Mouse (Mus musculus) heart, adult 8-10 months (tissue): ENCODE data around the gene Vstm5. TPM values are rescaled to one million over a fixed set of nuclear protein-coding genes. Genes with fewer than 3 reads are reported as not detected.
A peak's percentile ranks its signal among the peaks of the same experiment; 100 is the strongest.
"Not testable (repeated sequence)": the region's sequence is repeated elsewhere in the genome, so short reads cannot be mapped to it uniquely, and the experiment has no call there.

Experiments
- DNase-seq: peaks from one replicate; pipeline ENCODE4 v3.0.0; 2022; ENCODE audit warnings: low spot score
- total RNA-seq, 4 experiments: library from RNA; stranded (reverse); gene quantifications; 2 replicates each; pipeline ENCODE4 v1.2.4; 2022

Gene Vstm5
- total RNA-seq, 4 experiments from 2014 or later: 0.14 to 0.41 TPM; not detected in 2

DNA sequence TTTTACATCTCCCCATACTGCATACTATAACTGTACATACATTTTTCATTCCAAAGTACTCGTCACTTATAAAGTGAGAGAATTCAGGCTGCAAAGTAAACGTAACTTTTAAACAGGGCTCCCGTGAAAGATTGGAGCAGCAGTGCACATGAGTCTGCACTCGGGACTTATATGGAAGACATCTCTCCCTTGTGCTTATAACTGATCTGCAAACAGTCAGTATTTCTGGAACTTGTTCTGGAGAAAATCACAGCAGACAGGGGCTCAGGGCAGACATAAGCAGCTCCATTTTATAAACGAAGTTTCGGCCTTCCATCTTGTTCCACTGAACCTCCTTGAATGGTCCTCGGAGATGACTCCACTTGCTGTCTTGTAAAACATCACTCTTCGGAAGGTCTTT, 23.1 kb downstream of the Vstm5 start:
- DNase-seq: no peak

DNA sequence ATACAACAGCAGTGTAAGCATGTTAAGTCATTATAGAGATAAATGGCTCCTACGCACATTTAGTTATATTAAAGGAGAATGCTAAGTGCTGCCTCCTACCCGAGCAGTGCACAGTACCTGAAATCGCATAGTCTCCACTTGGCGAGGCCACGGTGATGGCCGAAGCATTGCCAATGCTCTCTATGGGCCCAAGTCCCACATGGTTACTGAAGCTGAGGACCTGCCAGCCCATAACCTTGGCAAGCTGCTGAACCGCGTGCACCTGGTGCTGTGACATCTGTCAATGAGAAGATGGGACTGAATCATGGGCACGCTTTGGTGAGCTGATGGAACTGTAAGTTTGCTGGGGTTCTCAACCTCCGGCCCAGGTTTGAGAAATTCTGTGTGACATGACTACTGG, 24.6 kb downstream of the Vstm5 start:
- DNase-seq: no peak

DNA sequence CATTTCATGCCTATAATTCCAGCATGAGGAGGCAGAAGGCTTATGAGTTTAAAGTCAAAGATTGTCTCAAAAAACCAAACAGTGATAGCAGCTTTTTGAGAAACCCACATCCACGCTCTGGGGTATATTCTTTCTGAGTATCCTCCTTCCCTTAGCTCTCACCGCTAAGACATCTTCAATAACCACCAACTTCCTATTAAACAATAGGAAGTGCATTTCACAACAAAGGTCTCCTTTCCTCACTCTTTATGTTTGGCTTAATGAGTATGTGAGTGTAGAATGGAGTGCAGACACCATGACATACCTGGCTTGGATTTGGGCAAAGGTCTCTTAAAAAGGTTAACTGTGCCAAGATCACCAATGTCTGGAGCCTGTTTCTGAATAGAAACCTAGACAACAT, 35.1 kb downstream of the Vstm5 start:
- no peak for DNase-seq

DNA sequence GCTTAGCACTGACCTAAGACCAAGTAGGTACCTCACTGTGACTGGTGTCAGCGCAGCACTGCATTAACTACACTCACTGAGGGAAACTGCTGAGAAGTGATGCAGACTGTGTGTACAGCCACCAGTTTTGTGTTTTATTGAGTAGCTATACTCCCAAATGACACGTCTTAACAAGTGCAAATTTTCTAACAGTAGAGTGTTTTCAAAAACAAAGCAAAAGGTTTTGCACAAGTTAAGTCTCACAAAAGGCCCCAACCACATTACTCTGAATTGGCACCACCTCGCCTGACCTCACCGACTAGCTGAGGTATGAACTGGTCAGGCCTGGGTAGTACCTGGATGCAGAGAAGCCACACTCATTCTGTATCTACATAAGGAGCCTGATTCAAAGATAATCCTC, 38.0 kb downstream of the Vstm5 start:
- no peak for DNase-seq

DNA sequence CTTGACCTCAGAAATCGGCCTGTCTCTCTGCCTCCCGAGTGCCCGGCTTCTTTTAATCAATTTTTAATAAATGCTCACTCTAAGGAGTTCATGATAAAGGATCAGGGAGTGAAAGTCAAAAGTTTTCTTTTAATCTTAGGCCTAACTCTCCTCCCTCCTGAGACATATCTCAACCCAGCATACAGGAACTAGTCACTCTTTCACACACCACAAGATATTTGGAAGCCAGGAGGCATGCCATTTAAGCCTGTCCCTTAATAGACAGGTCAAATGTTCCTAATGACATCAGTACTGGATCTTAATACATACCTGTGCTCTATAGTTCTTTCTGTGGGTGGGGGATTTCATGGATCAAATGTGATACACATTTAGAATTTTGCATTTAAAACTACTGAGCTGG, 39.5 kb downstream of the Vstm5 start:
- no peak for DNase-seq

DNA sequence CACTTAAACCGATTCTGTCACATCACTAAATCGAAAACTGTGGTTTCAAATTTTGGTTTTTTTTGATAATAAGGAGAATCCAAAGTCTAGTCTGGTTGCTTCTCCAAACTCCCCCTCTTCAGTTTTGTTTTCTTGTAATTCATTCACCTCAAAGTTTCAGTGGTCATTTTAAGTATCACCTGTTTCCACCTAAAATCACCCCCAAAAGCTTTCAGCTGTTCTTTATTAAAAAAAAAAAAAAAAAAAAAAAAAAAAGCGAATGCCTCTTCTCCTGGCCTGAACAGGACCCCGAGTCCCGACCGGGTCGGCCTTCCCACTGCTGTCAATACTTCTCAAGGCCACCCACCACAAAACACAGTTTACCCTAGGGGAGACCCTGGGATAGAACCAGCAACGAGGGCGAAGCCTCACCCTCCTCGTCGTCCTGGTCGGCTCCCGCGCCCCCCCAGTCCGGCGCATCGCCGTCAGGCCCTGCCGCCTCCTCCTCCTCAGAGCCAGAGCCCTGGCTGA, 40.3 kb downstream of the Vstm5 start:
- DNase-seq: no peak

DNA sequence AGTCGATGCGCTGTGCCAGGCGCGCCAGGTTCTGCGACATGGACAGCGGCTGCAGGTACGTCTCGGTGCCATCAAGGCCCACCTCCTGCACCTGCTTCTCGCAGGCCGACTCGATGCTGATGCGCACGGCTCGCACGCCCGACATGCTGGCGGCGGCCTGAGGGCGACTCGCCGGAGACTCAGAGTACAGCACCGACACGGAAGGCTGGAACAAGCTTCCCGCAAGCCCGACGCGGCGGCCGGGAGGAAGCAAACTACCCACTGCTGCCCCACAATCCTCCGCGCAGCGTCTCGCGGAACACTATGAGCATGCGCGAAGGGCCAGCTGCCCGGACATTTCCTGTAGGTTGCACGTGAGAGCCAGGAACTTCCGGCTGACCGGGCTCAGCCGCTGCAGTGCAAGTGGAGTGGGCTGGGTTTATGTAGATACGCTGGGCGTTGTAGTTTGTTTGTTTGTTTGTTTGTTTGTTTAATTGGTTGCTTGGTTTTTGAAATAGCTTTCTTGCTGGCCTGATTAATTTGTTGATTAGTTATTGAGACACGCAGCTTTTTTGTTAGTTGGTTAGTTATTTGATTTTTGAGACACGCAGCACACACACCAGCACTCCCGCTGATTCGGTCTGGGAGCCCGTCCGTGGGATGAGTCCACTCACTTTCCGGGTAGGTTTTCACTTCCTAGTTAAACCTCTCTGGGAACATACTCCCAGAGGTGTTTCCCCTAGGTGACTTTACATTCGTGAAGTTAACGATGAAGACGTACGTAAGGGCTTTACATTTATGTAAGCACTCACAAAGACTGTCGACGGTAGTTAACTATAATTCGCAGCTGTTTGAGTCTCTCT, 41.0 kb downstream of the Vstm5 start, which contains the start of gene Med17:
Gene Med17, minus strand, starts transcription at position 283 of the 842 bp plus-strand sequence.
- peak; percentile 96 for DNase-seq

DNA sequence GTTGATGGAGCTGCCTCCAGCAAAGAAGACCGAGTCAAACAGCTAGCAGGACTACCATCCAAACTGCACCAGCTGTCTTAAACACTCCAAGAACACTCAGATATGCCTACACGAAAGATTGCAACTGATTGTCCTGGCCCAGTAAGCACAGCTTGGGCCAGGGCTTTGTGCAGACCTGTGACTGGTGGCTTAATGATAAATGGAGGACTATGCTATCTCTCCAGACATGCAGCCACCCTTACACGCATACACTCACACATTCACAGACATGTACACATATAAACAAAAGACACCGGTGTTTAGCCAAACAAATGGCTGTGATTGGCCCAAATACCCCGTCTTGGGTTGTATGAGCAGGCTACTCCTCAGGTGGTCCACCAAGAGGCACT, 41.6 kb downstream of the Vstm5 start:
- no peak for DNase-seq

DNA sequence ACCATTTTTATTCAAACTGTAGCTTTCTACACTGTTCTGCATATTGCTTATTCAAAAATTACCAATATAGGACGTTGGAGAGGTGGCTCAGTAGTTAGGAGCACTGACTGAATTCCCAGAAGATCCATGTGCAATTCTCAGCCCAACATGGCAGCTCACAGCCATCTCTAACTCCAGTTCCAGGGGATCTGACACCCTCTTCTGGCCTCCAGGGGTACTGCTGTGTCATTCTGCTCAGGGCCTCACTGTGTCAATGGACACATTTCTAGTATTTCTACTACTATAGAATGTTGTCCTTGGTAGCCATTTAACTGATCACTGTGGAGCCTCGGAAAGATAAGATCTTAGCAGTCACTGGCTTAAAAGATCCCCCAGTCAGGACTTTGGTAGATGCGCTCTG, 46.6 kb downstream of the Vstm5 start:
- DNase-seq: no peak

DNA sequence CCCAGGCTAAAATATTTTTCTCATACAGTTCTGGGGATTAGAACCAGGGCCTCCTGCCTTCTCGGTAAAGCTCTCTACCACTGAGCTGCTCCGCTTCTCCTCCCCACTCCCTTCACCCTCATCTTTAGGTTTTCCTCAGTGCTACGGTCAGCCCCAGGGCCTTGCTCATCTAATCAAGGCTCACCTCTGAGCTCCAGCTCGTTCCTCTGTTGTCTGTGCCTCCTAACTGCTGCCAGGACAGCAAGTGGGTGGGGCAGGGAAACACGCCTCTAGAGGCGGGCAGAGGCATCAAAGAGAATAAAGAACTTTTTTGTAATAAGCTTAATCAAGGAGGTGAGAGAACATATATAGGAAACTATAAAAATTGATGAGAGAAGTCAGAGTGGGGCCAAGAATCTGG, 49.0 kb downstream of the Vstm5 start:
- DNase-seq: no peak

DNA sequence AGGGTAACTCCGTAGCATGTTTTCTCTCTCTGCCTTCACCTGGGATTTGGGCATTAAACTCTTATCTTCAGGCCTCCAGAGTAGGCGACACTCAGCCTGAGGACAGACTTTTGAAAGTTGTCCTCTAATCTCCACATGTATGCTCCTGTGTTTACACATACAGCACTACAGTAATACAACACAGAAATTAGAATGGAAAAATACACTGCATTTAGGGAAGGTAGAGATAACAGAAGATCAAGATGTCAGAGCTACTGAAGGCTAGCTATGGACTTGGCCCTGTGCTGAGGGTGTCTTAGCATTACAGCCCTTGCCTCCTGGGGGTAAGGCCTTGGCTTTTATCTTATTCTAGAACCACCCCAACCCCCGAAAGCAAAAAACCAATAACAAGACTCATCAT, 49.6 kb downstream of the Vstm5 start:
- DNase-seq: no peak

DNA sequence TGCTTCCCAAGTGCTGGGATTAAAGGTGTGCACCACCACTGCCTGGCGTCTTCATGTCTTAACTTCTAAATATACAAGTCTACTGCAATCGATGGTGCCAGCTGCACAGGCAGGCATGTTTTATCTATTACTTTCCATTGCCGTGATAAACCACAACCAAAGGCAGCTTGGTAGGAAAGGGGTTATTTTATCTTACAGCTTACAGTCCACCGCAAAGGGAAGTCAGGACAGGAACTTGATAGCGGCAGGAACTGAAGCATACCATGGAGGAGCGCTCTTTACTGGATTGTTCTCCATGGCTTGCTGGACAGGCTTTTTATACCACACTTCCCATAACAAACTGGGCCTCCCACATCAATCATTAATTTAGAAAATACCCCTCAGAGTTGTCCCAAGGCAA, 50.4 kb downstream of the Vstm5 start:
- DNase-seq: no peak

DNA sequence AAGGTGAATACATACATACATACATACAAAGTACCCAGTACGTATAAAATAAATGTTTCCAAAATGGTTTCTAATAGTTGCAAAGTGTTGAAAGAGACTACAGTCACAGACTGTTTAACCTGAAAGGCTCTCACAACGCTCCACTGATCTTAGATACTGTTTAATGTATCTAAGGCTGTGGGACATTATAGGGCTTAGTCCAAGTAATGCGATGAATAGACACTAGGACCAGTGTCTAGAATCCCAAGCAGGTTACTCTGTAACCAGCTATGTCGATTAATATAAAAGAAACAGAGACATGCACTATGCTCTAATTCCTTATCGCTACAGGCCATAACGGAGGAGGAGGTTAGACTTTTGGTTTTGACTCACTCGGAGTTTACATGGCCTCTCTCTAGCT, 58.3 kb downstream of the Vstm5 start:
- no peak for DNase-seq

DNA sequence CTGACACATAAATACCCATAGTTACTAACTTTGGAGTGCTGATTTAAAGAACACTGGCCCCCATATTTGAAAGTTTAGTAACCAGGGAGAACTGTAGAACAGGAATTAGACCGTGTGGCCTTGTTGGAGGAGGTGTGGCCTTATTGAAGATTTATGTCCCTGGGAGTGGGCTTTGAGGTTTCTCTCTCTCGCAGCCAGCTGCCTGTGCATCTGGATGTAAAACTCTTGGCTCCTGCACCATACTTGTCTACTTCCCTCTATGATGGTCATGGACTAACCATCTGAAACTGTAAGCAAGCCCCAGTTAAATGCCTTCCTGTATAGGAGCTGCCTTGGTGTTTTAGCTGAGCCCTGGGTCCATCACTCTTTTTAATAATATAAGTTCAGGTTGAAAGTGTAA, 59.6 kb downstream of the Vstm5 start:
- no peak for DNase-seq

DNA sequence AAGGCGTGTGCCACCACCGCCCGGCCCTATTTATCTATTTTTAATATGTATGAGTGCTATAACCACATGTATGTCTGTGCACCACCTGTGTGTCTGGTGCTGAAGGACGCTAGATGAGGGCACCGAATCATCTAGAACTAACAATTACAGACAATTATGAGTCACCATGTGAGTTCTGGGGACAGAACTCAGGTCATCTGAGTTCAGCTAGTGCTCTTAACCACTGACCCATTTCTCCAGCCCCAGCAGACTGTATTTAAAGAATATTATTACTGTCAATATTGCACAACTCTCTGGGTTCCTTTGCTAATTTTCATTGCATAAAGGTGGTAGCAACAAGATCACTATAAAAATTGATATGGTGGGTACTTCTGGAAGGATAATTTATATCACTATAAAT, 61.2 kb downstream of the Vstm5 start:
- DNase-seq: no peak

DNA sequence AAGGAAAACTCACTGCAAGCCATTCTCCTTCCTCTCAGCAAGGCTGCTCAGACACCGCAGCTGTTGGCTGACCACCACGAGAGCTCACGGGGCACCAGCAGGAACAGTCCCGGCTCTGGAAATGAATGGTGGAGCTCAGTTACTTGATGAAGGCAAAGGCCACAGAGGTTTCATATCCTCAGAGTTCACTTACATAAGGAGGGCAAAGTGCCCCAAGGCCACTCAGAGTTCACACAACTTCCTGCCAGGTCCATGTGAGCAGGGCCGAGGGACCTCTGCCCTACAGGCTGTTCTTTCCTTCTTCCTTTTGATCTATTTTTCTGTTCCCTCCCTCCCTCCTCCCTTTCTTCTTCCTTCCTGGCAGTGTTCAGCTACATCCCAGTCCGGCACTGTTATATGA, 62.6 kb downstream of the Vstm5 start:
- peak; percentile 37 for DNase-seq

DNA sequence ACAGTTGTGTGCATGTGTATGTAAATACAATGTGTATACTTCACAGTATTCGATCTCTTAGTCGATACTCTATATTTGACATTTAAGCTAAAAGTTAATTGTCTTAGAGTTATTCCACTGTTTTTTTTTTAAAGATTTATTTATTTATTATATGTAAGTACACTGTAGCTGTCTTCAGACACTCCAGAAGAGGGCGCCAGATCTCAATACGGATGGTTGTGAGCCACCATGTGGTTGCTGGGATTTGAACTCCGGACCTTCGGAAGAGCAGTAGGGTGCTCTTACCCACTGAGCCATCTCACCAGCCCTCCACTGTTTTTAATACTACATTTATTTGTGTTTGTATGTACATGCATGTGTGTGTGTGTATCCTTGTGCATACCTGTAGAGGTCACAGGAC, 63.2 kb downstream of the Vstm5 start:
- not testable (repeated sequence) for DNase-seq

DNA sequence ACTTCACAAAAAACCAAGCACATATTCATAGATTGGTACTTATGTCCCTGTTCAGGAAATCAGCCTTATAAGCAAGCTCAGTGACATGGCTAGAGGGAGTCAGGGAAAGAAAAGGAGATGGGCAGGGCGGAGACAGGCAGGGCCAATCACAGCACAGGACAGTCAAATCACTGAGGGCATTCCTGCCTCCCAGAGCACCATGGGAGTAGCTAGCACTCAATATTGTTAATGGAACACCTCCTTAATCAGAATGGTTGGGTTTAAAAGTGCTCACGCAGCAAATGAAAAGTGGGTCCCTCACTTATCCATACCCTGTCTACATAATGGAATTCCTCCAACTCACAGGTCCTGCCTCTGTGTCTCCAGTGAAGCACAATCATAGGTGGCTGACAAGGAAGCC, 64.0 kb downstream of the Vstm5 start:
- DNase-seq: no peak

DNA sequence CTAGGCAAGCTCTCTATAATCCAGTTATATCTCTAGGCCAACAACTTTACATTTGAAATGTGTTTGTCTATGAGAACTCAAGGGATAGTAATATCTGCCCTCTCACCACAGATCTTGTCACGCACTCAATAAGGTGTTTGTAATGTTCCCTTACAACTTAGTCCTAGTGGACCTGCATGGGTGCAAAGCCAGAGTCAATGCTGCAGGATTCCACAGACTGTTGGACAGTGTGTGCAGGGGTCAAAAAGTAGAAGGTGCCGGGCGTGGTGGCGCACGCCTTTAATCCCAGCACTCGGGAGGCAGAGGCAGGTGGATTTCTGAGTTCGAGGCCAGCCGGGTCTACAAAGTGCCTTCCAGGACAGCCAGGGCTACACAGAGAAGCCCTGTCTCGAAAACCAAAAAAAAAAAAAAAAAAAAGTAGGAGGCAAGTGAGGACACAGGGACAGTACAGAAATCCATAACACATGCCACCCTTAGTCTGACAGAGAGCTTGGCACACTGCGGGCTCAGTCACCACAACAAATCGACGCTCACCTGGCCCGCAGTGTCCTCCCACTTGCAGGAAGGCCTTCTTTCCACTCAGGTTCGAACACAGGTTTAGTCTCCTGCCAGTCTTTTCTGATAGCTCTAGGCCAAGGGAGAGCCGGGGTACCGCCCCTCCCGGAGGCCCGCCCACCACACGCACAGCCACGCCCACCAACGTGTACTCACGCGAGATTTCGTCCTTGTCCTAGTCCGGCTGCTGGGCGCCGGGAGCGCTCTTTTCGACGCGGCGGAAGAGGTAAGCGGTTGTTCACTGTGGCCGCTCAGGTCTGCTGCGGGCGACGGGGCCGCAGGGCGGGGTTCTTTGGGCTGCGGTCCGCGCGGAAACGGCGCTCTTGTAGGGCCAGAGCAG, 66.9 kb downstream of the Vstm5 start, which contains the start of gene Taf1d:
Gene Taf1d, plus strand, starts transcription at position 712 of the 895 bp plus-strand sequence.
- DNase-seq: peak; percentile 98

DNA sequence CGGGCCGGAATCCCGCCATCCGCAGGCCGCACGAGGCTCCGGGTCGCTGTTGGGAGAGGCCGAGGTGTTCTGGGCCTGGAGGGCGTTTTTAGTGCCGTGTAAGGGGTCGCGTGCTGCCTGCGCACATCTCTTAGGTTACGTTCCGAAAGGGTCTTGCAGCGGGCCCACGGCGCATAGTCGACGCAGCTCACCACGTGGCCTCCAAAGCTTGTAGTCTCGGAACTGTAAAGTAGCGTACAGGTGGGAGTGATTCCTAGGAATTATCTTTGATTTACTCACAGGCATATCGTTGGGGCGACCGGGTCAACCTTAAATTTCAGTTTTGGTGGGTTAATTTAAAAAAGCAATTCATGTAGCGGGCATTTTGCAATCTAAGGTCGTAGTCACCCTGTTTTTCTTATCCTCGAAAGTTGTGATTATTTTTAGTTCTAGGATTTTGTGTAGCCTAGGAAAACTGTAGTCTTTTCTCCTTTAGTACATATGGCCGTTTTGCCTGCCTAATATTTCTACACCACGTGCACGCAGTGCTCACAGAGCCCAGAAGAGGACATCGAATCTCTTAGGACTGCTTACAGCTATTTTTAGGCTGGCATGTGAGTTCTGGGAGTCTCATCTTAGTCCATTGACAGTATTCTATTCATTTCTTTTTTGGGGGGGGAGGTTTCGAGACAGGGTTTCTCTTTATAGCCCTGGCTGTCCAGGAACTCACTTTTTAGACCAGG, 67.7 kb downstream of the Vstm5 start, which contains the start of gene 4931406C07Rik:
Gene 4931406C07Rik, minus strand, starts transcription at position 51 of the 722 bp plus-strand sequence.
- DNase-seq: peak; percentile 19

DNA sequence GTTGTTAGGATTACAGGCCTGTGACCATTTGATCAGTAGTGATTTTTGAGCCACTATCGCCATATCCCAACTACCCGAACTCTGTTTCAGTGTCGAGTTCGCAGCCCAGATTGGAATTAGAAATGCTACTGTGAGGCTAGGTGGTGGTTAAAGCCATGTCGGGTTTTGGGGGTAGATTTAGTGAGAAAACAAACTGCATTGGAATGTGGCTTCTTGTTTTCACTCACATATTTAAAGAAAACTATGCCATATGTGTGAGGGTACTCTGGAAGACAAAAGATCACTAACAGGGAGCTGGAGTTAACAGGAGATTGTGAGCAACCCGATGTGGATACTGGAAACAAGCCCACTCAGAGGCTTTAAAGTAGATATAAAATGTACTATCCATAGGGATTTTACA, 68.4 kb downstream of the Vstm5 start:
- no peak for DNase-seq

DNA sequence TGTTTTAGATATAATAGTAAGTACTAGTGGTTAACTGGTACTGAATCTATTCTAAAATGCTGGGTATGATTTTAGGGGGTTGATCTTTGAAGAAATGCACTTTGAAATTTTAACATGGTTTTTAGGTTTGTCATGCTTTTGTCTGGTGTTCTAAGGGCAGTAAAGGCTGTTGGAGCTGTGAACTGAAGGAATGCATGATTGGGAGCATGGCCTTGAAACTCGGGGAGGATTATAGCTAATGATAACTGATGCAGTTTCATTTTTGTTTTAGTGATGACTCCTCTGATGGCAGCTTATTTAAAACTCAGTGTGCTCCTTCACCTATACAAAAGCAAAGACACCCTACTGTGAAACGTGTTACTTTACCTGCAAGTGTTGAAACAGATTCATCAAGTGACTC, 69.4 kb downstream of the Vstm5 start:
- DNase-seq: no peak
